Mouse (Mus musculus): ENCODE data around the gene Cops7b. TPM values are rescaled to one million over a fixed set of nuclear protein-coding genes. Genes with fewer than 3 reads are reported as not detected.

The Cops7b gene
- total RNA-seq, 2 experiments from 2014 or later, result 21.6 to 25.0 TPM

DNA sequence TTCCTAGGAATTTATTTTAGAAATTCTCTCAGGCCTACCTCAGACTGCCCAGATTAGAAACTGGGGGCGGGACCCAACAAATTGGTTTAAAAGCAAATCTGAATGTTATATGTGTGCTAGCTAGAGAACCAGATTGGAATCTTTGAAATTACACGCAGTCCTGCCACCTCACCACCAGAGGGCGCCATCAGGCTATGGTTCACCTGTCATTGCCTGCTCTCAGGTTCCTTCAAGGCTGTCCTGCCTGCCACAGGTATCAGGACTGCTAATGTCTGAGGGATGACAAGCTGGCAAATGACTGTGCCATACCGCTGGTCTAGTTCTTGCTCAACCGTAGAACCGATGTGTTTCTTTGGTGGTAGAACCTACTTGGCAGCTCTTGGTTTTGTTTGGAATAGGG lies 67.6 kb downstream of the Cops7b start:
- peak; percentile 63 to 87 for DNase-seq (ENCODE audit: extremely low spot score in 1 of 2, low spot score in 1 of 2)

DNA sequence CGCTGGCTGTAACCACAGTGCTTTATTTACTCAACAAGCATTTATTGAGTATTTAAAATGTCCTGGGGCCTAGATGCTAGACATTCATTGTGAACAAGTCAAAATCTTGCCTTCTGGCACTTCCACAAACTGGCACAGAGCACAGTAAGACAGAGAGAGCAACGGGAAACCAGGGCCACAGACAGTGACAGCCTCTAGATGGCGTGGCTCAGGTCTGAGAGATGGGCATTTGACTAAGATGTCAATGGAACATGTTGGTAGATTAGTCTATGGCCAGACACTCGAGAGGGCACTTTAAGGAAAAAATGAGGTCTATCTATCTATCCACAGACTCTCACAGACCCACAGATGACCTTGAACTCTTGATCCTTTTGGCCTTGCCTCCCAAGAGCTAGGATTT lies 70.0 kb downstream of the Cops7b start:
- no peak for DNase-seq (ENCODE audit: extremely low spot score in 1 of 2, low spot score in 1 of 2)

DNA sequence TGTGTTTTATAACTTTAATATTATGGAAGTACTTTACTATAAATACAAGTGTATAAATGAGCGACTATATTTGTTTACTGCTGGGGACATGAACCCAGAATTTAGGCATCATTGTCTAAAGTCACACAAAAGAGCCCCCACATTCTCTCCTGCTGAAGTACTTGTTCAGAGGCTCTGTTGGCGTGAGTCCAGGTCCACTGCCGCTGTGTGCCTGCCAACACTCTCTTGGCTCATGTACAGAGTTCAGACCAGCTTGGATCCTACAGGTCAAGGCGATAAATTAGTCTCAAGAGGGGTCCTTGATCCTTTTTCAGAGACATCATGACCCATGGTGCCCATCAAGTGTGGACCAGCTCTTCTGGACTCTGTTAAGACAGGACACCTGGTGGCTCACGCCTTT lies 74.4 kb downstream of the Cops7b start:
- no peak for DNase-seq (ENCODE audit: extremely low spot score in 1 of 2, low spot score in 1 of 2)

Small RNA genes within 50 kb of the gene (microRNA-seq; reads per million reads assigned to microRNA genes)
- 0 reads per million in 2 experiments for gene Gm22955

Other genes starting within 250 kb of the Cops7b start
- 100 to 1,000 TPM; 126 to 148 TPM for gene Ncl, start 223.5 kb upstream of the Cops7b start, total RNA-seq (2021)
- gene Nmur1, start 156.7 kb upstream of the Cops7b start, total RNA-seq (2021), result not detected
- gene Tex44, start 156.6 kb upstream of the Cops7b start, total RNA-seq (2021), result not detected
- gene Ptma, start 56.2 kb upstream of the Cops7b start, total RNA-seq (2021), result 100 to 1,000 TPM; 508 to 527 TPM
- 10 to 100 TPM; 55.4 to 61.0 TPM for gene Pde6d, start 275 bp upstream of the Cops7b start, total RNA-seq (2021)
- gene Nppc, start 87.7 kb downstream of the Cops7b start, total RNA-seq (2021), result 1 to 10 TPM; 5.7 to 9.5 TPM
- 10 to 100 TPM; 24.0 to 27.1 TPM for gene Dis3l2, start 120.9 kb downstream of the Cops7b start, total RNA-seq (2021)